Mouse (Mus musculus): ENCODE data around the gene Zc3h7a. TPM values are rescaled to one million over a fixed set of nuclear protein-coding genes. Genes with fewer than 3 reads are reported as not detected.

Zc3h7a gene
- polyA plus RNA-seq, 1 experiment from 2014 or later, result 113 TPM

- no peak for ATAC-seq (ENCODE audit: insufficient number of reproducible peaks, insufficient read depth, low FRiP score, low read depth)
- WGBS, result 4% methylated on average over 2 of the region's 2 CpGs
Measured at GRCm38 (mm10) chr16:11132839-11133238, 43.4 kb downstream of the Zc3h7a start.

GRCm38 (mm10) chr16:11128301-11128700 lies 47.9 kb downstream of the Zc3h7a start:
- ATAC-seq (ENCODE audit: insufficient number of reproducible peaks, insufficient read depth, low FRiP score, low read depth), result no peak

More at GRCm38 (mm10) chr16:11132839-11133238, 43.4 kb downstream of the Zc3h7a start:
- Histone ChIP-seq H3K4me3 (ENCODE audit: low read depth, low read length) (peak overlapping the region; percentile 73), H3K4me2 (replicated peaks; ENCODE audit: low read depth, low read length) (peak overlapping the region; percentile 83), H3K9me3 (ENCODE audit: control insufficient read depth, low read depth, low read length) (no peaks in the 10 kb centered on the region), H3K36me3 (ENCODE audit: control insufficient read depth, insufficient read depth, low read length) (peaks cover 14% of the 10 kb centered on the region), H3K27ac (ENCODE audit: low read length) (no peak overlapping the region), H3K4me1 (ENCODE audit: control insufficient read depth, insufficient read depth, low read length) (peaks cover 17% of the 10 kb centered on the region), H3K27me3 (ENCODE audit: control insufficient read depth, insufficient read depth, low read length) (no peaks in the 10 kb centered on the region), H3K9ac (replicated peaks; ENCODE audit: low read depth, low read length) (0 out of 2 replicates have a peak overlapping the region, but pooled peaks have one; percentile 10)

GRCm38 (mm10) chr16:11125371-11125770 lies 50.8 kb downstream of the Zc3h7a start:
- Histone ChIP-seq H3K9me3 (ENCODE audit: control insufficient read depth, low read depth, low read length) (no peaks in the 10 kb centered on the region), H3K27me3 (ENCODE audit: control insufficient read depth, insufficient read depth, low read length) (no peaks in the 10 kb centered on the region), H3K4me3 (ENCODE audit: low read depth, low read length) (no peak overlapping the region), H3K4me2 (replicated peaks; ENCODE audit: low read depth, low read length) (no peak overlapping the region), H3K9ac (replicated peaks; ENCODE audit: low read depth, low read length) (no peak overlapping the region), H3K27ac (ENCODE audit: low read length) (no peak overlapping the region), H3K36me3 (ENCODE audit: control insufficient read depth, insufficient read depth, low read length) (peaks cover 22% of the 10 kb centered on the region), H3K4me1 (ENCODE audit: control insufficient read depth, insufficient read depth, low read length) (no peaks in the 10 kb centered on the region)
- ATAC-seq (ENCODE audit: insufficient number of reproducible peaks, insufficient read depth, low FRiP score, low read depth), result no peak
- WGBS, result 89% methylated on average over 2 of the region's 2 CpGs

More at GRCm38 (mm10) chr16:11128301-11128700, 47.9 kb downstream of the Zc3h7a start:
- no peak overlapping the region for H3K27ac ChIP-seq (ENCODE audit: low read length)
- no peak overlapping the region for H3K4me3 ChIP-seq (ENCODE audit: low read depth, low read length)
- H3K9ac ChIP-seq (replicated peaks; ENCODE audit: low read depth, low read length), result no peak overlapping the region
- WGBS, result 85% methylated on average over 11 of the region's 11 CpGs
- H3K27me3 ChIP-seq (ENCODE audit: control insufficient read depth, insufficient read depth, low read length), result no peaks in the 10 kb centered on the region
- no peaks in the 10 kb centered on the region for H3K9me3 ChIP-seq (ENCODE audit: control insufficient read depth, low read depth, low read length)
- H3K4me2 ChIP-seq (replicated peaks; ENCODE audit: low read depth, low read length), result no peak overlapping the region
- H3K4me1 ChIP-seq (ENCODE audit: control insufficient read depth, insufficient read depth, low read length), result peaks cover 14% of the 10 kb centered on the region
- H3K36me3 ChIP-seq (ENCODE audit: control insufficient read depth, insufficient read depth, low read length), result peaks cover 16% of the 10 kb centered on the region; the same call in 1 of the 2 replicates

GRCm38 (mm10) chr16:11124110-11124509 lies 52.1 kb downstream of the Zc3h7a start:
- Histone ChIP-seq H3K4me3 (ENCODE audit: low read depth, low read length) (no peak overlapping the region), H3K9me3 (ENCODE audit: control insufficient read depth, low read depth, low read length) (no peaks in the 10 kb centered on the region), H3K9ac (replicated peaks; ENCODE audit: low read depth, low read length) (no peak overlapping the region), H3K4me2 (replicated peaks; ENCODE audit: low read depth, low read length) (no peak overlapping the region), H3K4me1 (ENCODE audit: control insufficient read depth, insufficient read depth, low read length) (no peaks in the 10 kb centered on the region), H3K27me3 (ENCODE audit: control insufficient read depth, insufficient read depth, low read length) (no peaks in the 10 kb centered on the region), H3K36me3 (ENCODE audit: control insufficient read depth, insufficient read depth, low read length) (peaks cover 22% of the 10 kb centered on the region), H3K27ac (ENCODE audit: low read length) (no peak overlapping the region)
- ATAC-seq (ENCODE audit: insufficient number of reproducible peaks, insufficient read depth, low FRiP score, low read depth), result no peak
- 93% methylated on average over 1 of the region's 1 CpGs for WGBS

GRCm38 (mm10) chr16:11122625-11123024 lies 53.6 kb downstream of the Zc3h7a start:
- H3K4me3 ChIP-seq (ENCODE audit: low read depth, low read length), result no peak overlapping the region
- no peaks in the 10 kb centered on the region for H3K27me3 ChIP-seq (ENCODE audit: control insufficient read depth, insufficient read depth, low read length)
- H3K9me3 ChIP-seq (ENCODE audit: control insufficient read depth, low read depth, low read length), result no peaks in the 10 kb centered on the region
- no peak overlapping the region for H3K4me2 ChIP-seq (replicated peaks; ENCODE audit: low read depth, low read length)
- no peak overlapping the region for H3K27ac ChIP-seq (ENCODE audit: low read length)
- peaks cover 21% of the 10 kb centered on the region for H3K36me3 ChIP-seq (ENCODE audit: control insufficient read depth, insufficient read depth, low read length)
- 94% methylated on average over 2 of the region's 2 CpGs for WGBS
- no peak overlapping the region for H3K9ac ChIP-seq (replicated peaks; ENCODE audit: low read depth, low read length)
- no peaks in the 10 kb centered on the region for H3K4me1 ChIP-seq (ENCODE audit: control insufficient read depth, insufficient read depth, low read length)
- no peak for ATAC-seq (ENCODE audit: insufficient number of reproducible peaks, insufficient read depth, low FRiP score, low read depth)

- H3K27me3 ChIP-seq (ENCODE audit: control insufficient read depth, insufficient read depth, low read length), result no peaks in the 10 kb centered on the region
- ATAC-seq (ENCODE audit: insufficient number of reproducible peaks, insufficient read depth, low FRiP score, low read depth), result no peak
- H3K9me3 ChIP-seq (ENCODE audit: control insufficient read depth, low read depth, low read length), result no peaks in the 10 kb centered on the region
- H3K27ac ChIP-seq (ENCODE audit: low read length), result no peak overlapping the region
- no peak overlapping the region for H3K4me2 ChIP-seq (replicated peaks; ENCODE audit: low read depth, low read length)
- H3K36me3 ChIP-seq (ENCODE audit: control insufficient read depth, insufficient read depth, low read length), result no peaks in the 10 kb centered on the region
- 61% methylated on average over 4 of the region's 4 CpGs for WGBS
- no peaks in the 10 kb centered on the region for H3K4me1 ChIP-seq (ENCODE audit: control insufficient read depth, insufficient read depth, low read length)
- H3K9ac ChIP-seq (replicated peaks; ENCODE audit: low read depth, low read length), result no peak overlapping the region
- no peak overlapping the region for H3K4me3 ChIP-seq (ENCODE audit: low read depth, low read length)
Measured at GRCm38 (mm10) chr16:11109198-11109740, 66.9 kb downstream of the Zc3h7a start.

- Histone ChIP-seq H3K4me1 (ENCODE audit: control insufficient read depth, insufficient read depth, low read length) (no peaks in the 10 kb centered on the region), H3K4me2 (replicated peaks; ENCODE audit: low read depth, low read length) (no peak overlapping the region), H3K27ac (ENCODE audit: low read length) (no peak overlapping the region), H3K27me3 (ENCODE audit: control insufficient read depth, insufficient read depth, low read length) (no peaks in the 10 kb centered on the region), H3K9me3 (ENCODE audit: control insufficient read depth, low read depth, low read length) (no peaks in the 10 kb centered on the region), H3K9ac (replicated peaks; ENCODE audit: low read depth, low read length) (no peak overlapping the region), H3K36me3 (ENCODE audit: control insufficient read depth, insufficient read depth, low read length) (no peaks in the 10 kb centered on the region; the same call in none of the 2 replicates), H3K4me3 (ENCODE audit: low read depth, low read length) (no peak overlapping the region)
- WGBS, result 86% methylated on average over 1 of the region's 1 CpGs
- ATAC-seq (ENCODE audit: insufficient number of reproducible peaks, insufficient read depth, low FRiP score, low read depth), result no peak
Measured at GRCm38 (mm10) chr16:11104905-11105304, 71.3 kb downstream of the Zc3h7a start.

GRCm38 (mm10) chr16:11097301-11097700 lies 78.9 kb downstream of the Zc3h7a start:
- Histone ChIP-seq H3K4me3 (ENCODE audit: low read depth, low read length) (no peak overlapping the region), H3K27me3 (ENCODE audit: control insufficient read depth, insufficient read depth, low read length) (no peaks in the 10 kb centered on the region), H3K27ac (ENCODE audit: low read length) (no peak overlapping the region), H3K4me2 (replicated peaks; ENCODE audit: low read depth, low read length) (no peak overlapping the region), H3K4me1 (ENCODE audit: control insufficient read depth, insufficient read depth, low read length) (no peaks in the 10 kb centered on the region), H3K9me3 (ENCODE audit: control insufficient read depth, low read depth, low read length) (no peaks in the 10 kb centered on the region), H3K36me3 (ENCODE audit: control insufficient read depth, insufficient read depth, low read length) (no peaks in the 10 kb centered on the region; the same call in 1 of the 2 replicates), H3K9ac (replicated peaks; ENCODE audit: low read depth, low read length) (no peak overlapping the region)
- ATAC-seq (ENCODE audit: insufficient number of reproducible peaks, insufficient read depth, low FRiP score, low read depth), result no peak
- WGBS, result 92% methylated on average over 3 of the region's 3 CpGs

All from stomach, embryonic 14.5 days (tissue).